In genomic region chr14:34908804-34909203, GRCm38 (mm10) we compare ENCODE assay signal across 15 mouse cellular contexts.
DNase-seq lines count a peak whose midpoint lies in the region; ATAC-seq lines count a peak whose summit lies in the region.
"Had no signal": no experiment of that assay in that cellular context is flagged by ENCODE, and none has a peak within 500 bp of the region (broad histone marks: within the 10 kb centered on the region; RNA-seq: fewer than 3 reads in every experiment).

No protein-coding gene starts in this region.

- ATAC-seq in forebrain, embryonic 11.5 days (replicated peaks; ENCODE audit: low FRiP score): peak; percentile 69
- peak; percentile 42; the same call in 1 of the 2 replicates for ATAC-seq in embryonic facial prominence, embryonic 14.5 days (ENCODE audit: low read depth)
- ATAC-seq in hindbrain, embryonic 16.5 days: peak; percentile 75
- peak; percentile 80 for ATAC-seq in neural tube, embryonic 14.5 days (ENCODE audit: low read depth)
- ATAC-seq in intestine, embryonic 16.5 days: no peak

- WGBS in forebrain, embryonic 11.5 days: 11% methylated on average over 4 of the region's 4 CpGs
- 10% methylated on average over 4 of the region's 4 CpGs for WGBS in forebrain, embryonic 10.5 days
- 32% methylated on average over 4 of the region's 4 CpGs for WGBS in embryonic facial prominence, embryonic 14.5 days
- WGBS in hindbrain, embryonic 16.5 days: 16% methylated on average over 4 of the region's 4 CpGs
- 21% methylated on average over 4 of the region's 4 CpGs for WGBS in neural tube, embryonic 14.5 days
- WGBS in intestine, embryonic 16.5 days: 50% methylated on average over 4 of the region's 4 CpGs

- no peaks in the 10 kb centered on the region for H3K27me3 ChIP-seq in forebrain, embryonic 11.5 days (ENCODE audit: control insufficient read depth, insufficient read depth, low read length)
- H3K27me3 ChIP-seq in forebrain, embryonic 10.5 days (ENCODE audit: poor library complexity, severe bottlenecking): no peaks in the 10 kb centered on the region
- H3K27me3 ChIP-seq in embryonic facial prominence, embryonic 14.5 days (replicated peaks; ENCODE audit: control insufficient read depth, insufficient read depth, low read length): no peaks in the 10 kb centered on the region
- no peaks in the 10 kb centered on the region for H3K27me3 ChIP-seq in hindbrain, embryonic 16.5 days (replicated peaks; ENCODE audit: control insufficient read depth, insufficient read depth, low read length)
- H3K27me3 ChIP-seq in neural tube, embryonic 14.5 days (ENCODE audit: control insufficient read depth, insufficient read depth, low read length): no peaks in the 10 kb centered on the region
- no peaks in the 10 kb centered on the region for H3K27me3 ChIP-seq in intestine, embryonic 16.5 days (replicated peaks; ENCODE audit: control insufficient read depth, insufficient read depth, low read length)
- H3K27me3 ChIP-seq: embryonic facial prominence, embryonic 15.5 days had no signal

- no peaks in the 10 kb centered on the region for H3K36me3 ChIP-seq in forebrain, embryonic 11.5 days (ENCODE audit: control insufficient read depth, insufficient read depth, low read length)
- no peaks in the 10 kb centered on the region for H3K36me3 ChIP-seq in forebrain, embryonic 10.5 days (replicated peaks)
- no peaks in the 10 kb centered on the region for H3K36me3 ChIP-seq in embryonic facial prominence, embryonic 14.5 days (ENCODE audit: control insufficient read depth, insufficient read depth, low read length)
- no peaks in the 10 kb centered on the region for H3K36me3 ChIP-seq in hindbrain, embryonic 16.5 days (ENCODE audit: control insufficient read depth, insufficient read depth, low read length)
- no peaks in the 10 kb centered on the region for H3K36me3 ChIP-seq in neural tube, embryonic 14.5 days (ENCODE audit: control insufficient read depth, insufficient read depth, low read length)
- no peaks in the 10 kb centered on the region for H3K36me3 ChIP-seq in intestine, embryonic 16.5 days (ENCODE audit: control insufficient read depth, insufficient read depth, low read length)
- H3K36me3 ChIP-seq: embryonic facial prominence, embryonic 15.5 days; heart, embryonic 10.5 days had no signal

- peak; percentile 62 for DNase-seq in forebrain, embryonic 11.5 days (ENCODE audit: low spot score)
- DNase-seq in forebrain, embryonic 10.5 days (ENCODE audit: extremely low spot score, low spot score): no peak
- DNase-seq in embryonic facial prominence, embryonic 14.5 days (ENCODE audit: low spot score): peak; percentile 11
- no peak for DNase-seq in liver
- DNase-seq in adrenal gland, adult 8-10 months: no peak
- DNase-seq: B cell, adult 2 months; cerebellum, adult 8-10 months; lung, postnatal 14 days; thymus, postnatal 14 days had no signal

- H3K9ac ChIP-seq in forebrain, embryonic 11.5 days (ENCODE audit: low read length): no peak overlapping the region
- no peak overlapping the region for H3K9ac ChIP-seq in embryonic facial prominence, embryonic 14.5 days (ENCODE audit: low read depth, low read length)
- H3K9ac ChIP-seq in hindbrain, embryonic 16.5 days (ENCODE audit: low read depth, low read length): no peak overlapping the region
- no peak overlapping the region for H3K9ac ChIP-seq in neural tube, embryonic 14.5 days (replicated peaks; ENCODE audit: low read depth, low read length)
- no peak overlapping the region for H3K9ac ChIP-seq in intestine, embryonic 16.5 days (ENCODE audit: low read depth, low read length)
- H3K9ac ChIP-seq: embryonic facial prominence, embryonic 15.5 days had no signal

- H3K27ac ChIP-seq in forebrain, embryonic 11.5 days (ENCODE audit: low read depth, low read length): no peak overlapping the region
- H3K27ac ChIP-seq in forebrain, embryonic 10.5 days: no peak overlapping the region
- no peak overlapping the region for H3K27ac ChIP-seq in embryonic facial prominence, embryonic 14.5 days (replicated peaks; ENCODE audit: low read depth, low read length)
- no peak overlapping the region for H3K27ac ChIP-seq in hindbrain, embryonic 16.5 days (ENCODE audit: low read depth, low read length)
- peak overlapping the region; percentile 39 for H3K27ac ChIP-seq in neural tube, embryonic 14.5 days (ENCODE audit: low read depth, low read length)
- H3K27ac ChIP-seq in intestine, embryonic 16.5 days (ENCODE audit: low read length): no peak overlapping the region
- H3K27ac ChIP-seq: embryonic facial prominence, embryonic 15.5 days; heart, embryonic 10.5 days had no signal

- no peaks in the 10 kb centered on the region for H3K9me3 ChIP-seq in forebrain, embryonic 11.5 days (ENCODE audit: control insufficient read depth, low read length)
- H3K9me3 ChIP-seq in forebrain, embryonic 10.5 days: no peaks in the 10 kb centered on the region
- H3K9me3 ChIP-seq in embryonic facial prominence, embryonic 14.5 days (ENCODE audit: control insufficient read depth, low read length): no peaks in the 10 kb centered on the region
- H3K9me3 ChIP-seq in hindbrain, embryonic 16.5 days (ENCODE audit: control insufficient read depth, low read length): no peaks in the 10 kb centered on the region
- H3K9me3 ChIP-seq in neural tube, embryonic 14.5 days (ENCODE audit: control insufficient read depth, low read length): no peaks in the 10 kb centered on the region
- no peaks in the 10 kb centered on the region for H3K9me3 ChIP-seq in intestine, embryonic 16.5 days (ENCODE audit: control insufficient read depth, low read length)
- H3K9me3 ChIP-seq: embryonic facial prominence, embryonic 15.5 days; heart, embryonic 10.5 days had no signal

- no peaks in the 10 kb centered on the region for H3K4me1 ChIP-seq in forebrain, embryonic 11.5 days (replicated peaks; ENCODE audit: control insufficient read depth, insufficient read depth, low read length)
- H3K4me1 ChIP-seq in forebrain, embryonic 10.5 days: peaks cover 20% of the 10 kb centered on the region
- no peaks in the 10 kb centered on the region for H3K4me1 ChIP-seq in embryonic facial prominence, embryonic 14.5 days (ENCODE audit: control insufficient read depth, insufficient read depth, low read length)
- H3K4me1 ChIP-seq in hindbrain, embryonic 16.5 days (ENCODE audit: control insufficient read depth, insufficient read depth, low read depth, low read length): peaks cover 19% of the 10 kb centered on the region
- H3K4me1 ChIP-seq in neural tube, embryonic 14.5 days (ENCODE audit: control insufficient read depth, insufficient read depth, low read length): peaks cover 15% of the 10 kb centered on the region
- no peaks in the 10 kb centered on the region for H3K4me1 ChIP-seq in intestine, embryonic 16.5 days (ENCODE audit: control insufficient read depth, insufficient read depth, low read length)
- H3K4me1 ChIP-seq: heart, embryonic 10.5 days had no signal

- H3K4me3 ChIP-seq in forebrain, embryonic 11.5 days (ENCODE audit: low read depth, low read length): no peak overlapping the region
- H3K4me3 ChIP-seq in forebrain, embryonic 10.5 days: no peak overlapping the region
- H3K4me3 ChIP-seq in embryonic facial prominence, embryonic 14.5 days (ENCODE audit: low read depth, low read length): no peak overlapping the region
- H3K4me3 ChIP-seq in hindbrain, embryonic 16.5 days (ENCODE audit: low read length): no peak overlapping the region
- H3K4me3 ChIP-seq in neural tube, embryonic 14.5 days (ENCODE audit: low read depth, low read length): no peak overlapping the region
- H3K4me3 ChIP-seq in intestine, embryonic 16.5 days (ENCODE audit: low read length): no peak overlapping the region
- H3K4me3 ChIP-seq: embryonic facial prominence, embryonic 15.5 days; heart, embryonic 10.5 days had no signal

- no peak overlapping the region for H3K4me2 ChIP-seq in forebrain, embryonic 11.5 days (ENCODE audit: low read depth, low read length, severe bottlenecking)
- no peak overlapping the region for H3K4me2 ChIP-seq in embryonic facial prominence, embryonic 14.5 days (ENCODE audit: low read depth, low read length)
- H3K4me2 ChIP-seq in hindbrain, embryonic 16.5 days (ENCODE audit: low read length): no peak overlapping the region
- H3K4me2 ChIP-seq in neural tube, embryonic 14.5 days (ENCODE audit: low read depth, low read length): no peak overlapping the region
- no peak overlapping the region for H3K4me2 ChIP-seq in intestine, embryonic 16.5 days (ENCODE audit: low read depth, low read length)
- H3K4me2 ChIP-seq: embryonic facial prominence, embryonic 15.5 days; liver, embryonic 11.5 days had no signal

Comparison
In these comparisons a context has a peak if more than half of its experiments do, and no peak if none do; other contexts are left out.
1. DNase-seq: peak in forebrain, embryonic 11.5 days (single experiment) and embryonic facial prominence, embryonic 14.5 days (single experiment); none in forebrain, embryonic 10.5 days (single experiment), liver (single experiment) and adrenal gland, adult 8-10 months (single experiment).